Mouse (Mus musculus): ENCODE results near the gene Cacna1a.

DNA sequence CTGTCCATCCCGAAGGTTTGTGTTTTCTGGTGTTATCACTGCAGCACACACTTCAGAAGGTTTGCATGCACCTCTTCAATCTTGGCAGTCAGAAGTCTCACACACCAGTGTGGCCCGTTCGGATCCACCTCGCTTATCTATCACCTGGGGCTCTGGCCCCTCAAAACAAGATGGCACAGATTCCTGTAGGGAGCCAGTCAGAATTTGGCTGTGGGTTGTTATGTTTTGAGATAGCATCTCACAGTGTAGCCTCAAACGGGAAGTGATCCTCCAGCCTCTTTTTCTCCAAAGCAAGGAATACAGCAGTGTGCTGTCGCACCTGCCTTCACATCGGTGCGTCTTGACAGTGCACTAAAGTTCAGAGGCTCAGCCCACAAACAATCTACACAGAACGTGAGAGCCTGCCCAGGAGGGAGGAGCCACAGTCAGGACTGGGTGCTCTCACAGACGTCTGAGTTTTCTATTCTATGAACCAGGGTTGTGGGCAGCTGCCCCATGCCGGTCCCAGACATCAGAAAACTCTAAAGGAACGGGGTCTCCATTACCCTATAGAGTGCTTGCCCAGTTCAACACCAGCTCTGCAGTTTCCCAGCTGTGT is 178.7 kb downstream of the Cacna1a start:
- TF ChIP-seq ZNF384 (IDR thresholded peaks at IDR 0.05; ENCODE audit: low read depth, low read length), result no peak
- TF ChIP-seq CHD2 (IDR thresholded peaks at IDR 0.05; ENCODE audit: low read depth, low read length), result no peak
- no peak for TF ChIP-seq ZC3H11A (IDR thresholded peaks at IDR 0.05; ENCODE audit: borderline replicate concordance, low read depth, low read length)
- TF ChIP-seq MAFK (IDR thresholded peaks at IDR 0.05; ENCODE audit: insufficient read depth, low read depth, low read length), result no peak
- TF ChIP-seq HCFC1 (IDR thresholded peaks at IDR 0.05; ENCODE audit: borderline replicate concordance, insufficient read depth, low read length), result no peak

Measured in ES-E14 (cell line).